Mouse (Mus musculus) lung, embryonic 14.5 days (tissue): Measurements from ENCODE around the gene Fst. TPM values are rescaled to one million over a fixed set of nuclear protein-coding genes. Genes with fewer than 3 reads are reported as not detected.

ENCODE experiments used
- ATAC-seq: fragments of 200-750 bp; cut with Nextera tagmentation; 2 replicates; pipeline ENCODE4 v1.8.0; 2017; ENCODE audit warnings: mild to moderate bottlenecking, moderate TSS enrichment, moderate library complexity; ENCODE audit not compliant: insufficient read depth
- DNase-seq: peaks from one replicate; pipeline ENCODE4 v3.0.0-alpha.2; 2015
- H3K27ac ChIP-seq: fragments of 300-500 bp; sonication (generic); 2 replicates; pipeline ENCODE4 v1.5.1; 2014; ENCODE audit warnings: low read depth, mild to moderate bottlenecking, moderate library complexity
- H3K27me3 ChIP-seq: fragments of 300-500 bp; sonication (generic); 2 replicates; pipeline ENCODE4 v1.6.1; 2014; ENCODE audit warnings: low read length, control low read depth; ENCODE audit not compliant: insufficient read depth
- H3K36me3 ChIP-seq: fragments of 300-500 bp; sonication (generic); 2 replicates; pipeline ENCODE4 v1.6.1; 2014; ENCODE audit warnings: control low read depth; ENCODE audit not compliant: insufficient read depth
- H3K4me1 ChIP-seq: fragments of 300-500 bp; sonication (generic); 2 replicates; pipeline ENCODE4 v1.6.1; 2014; ENCODE audit warnings: antibody characterized with exemption, control low read depth; ENCODE audit not compliant: insufficient read depth
- H3K4me2 ChIP-seq: fragments of 300-500 bp; sonication (generic); 2 replicates; pipeline ENCODE4 v1.6.1; 2014; ENCODE audit warnings: mild to moderate bottlenecking
- H3K4me3 ChIP-seq: fragments of 300-500 bp; sonication (generic); 2 replicates; pipeline ENCODE4 v1.5.1; 2014; ENCODE audit warnings: low read depth, low read length
- H3K9ac ChIP-seq: fragments of 300-500 bp; sonication (generic); 2 replicates; pipeline ENCODE4 v1.6.1; 2014
- H3K9me3 ChIP-seq: fragments of 300-500 bp; sonication (generic); 2 replicates; pipeline ENCODE4 v1.6.1; 2016; ENCODE audit warnings: low read depth, low read length, control low read depth
- CTCF ChIP-seq: IDR thresholded peaks from 2 replicates; pipeline ENCODE4 v1.5.1; 2016; ENCODE audit warnings: antibody characterized with exemption, low read depth
- WGBS: fragments of 180-500 bp; shearing (Covaris S2); extraction: QIAGEN DNeasy Blood & Tissue Kit; methylation state at CpG from one replicate; pipeline ENCODE4 v1.1.7; 2014; 5-methylcytosine and 5-hydroxymethylcytosine counted together
- polyA plus RNA-seq: library from polyadenylated mRNA; unstranded; fragments of >200 nt; fragmentation: Nextera tagmentation; extraction: Ambion mirVana; gene quantifications from 2 replicates; pipeline ENCODE4 v1.2.1, GENCODE M21; 2014

The Fst gene
- polyA plus RNA-seq, 1 experiment from 2014 or later, result 1.8 TPM

DNA sequence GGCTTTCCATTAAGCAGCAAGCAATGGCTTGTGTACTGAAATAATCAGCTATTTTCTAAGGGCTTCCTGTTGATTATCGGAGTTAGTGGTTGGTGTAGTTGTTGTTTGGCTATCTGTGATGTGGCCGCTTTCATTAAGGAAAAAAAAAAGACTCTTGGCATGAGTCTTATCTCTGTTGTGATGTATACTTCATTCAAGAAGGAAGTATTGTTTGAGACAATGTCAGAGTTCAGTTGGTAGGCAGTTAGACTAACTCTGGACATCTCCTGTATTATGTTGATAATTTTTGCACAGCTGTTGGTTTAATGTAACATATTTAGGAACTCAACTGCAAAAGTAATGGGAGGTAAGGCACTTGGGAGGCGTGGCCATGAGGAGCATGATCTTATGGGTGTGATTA lies 6.1 kb upstream of the Fst start:
- Histone ChIP-seq H3K36me3 (no peaks in the 10 kb centered on the region), H3K4me2 (no peak overlapping the region), H3K27ac (no peak overlapping the region), H3K4me1 (no peaks in the 10 kb centered on the region), H3K9me3 (no peaks in the 10 kb centered on the region), H3K27me3 (no peaks in the 10 kb centered on the region), H3K4me3 (no peak overlapping the region), H3K9ac (no peak overlapping the region)
- no peak for ATAC-seq
- 77% methylated on average over 3 of the region's 3 CpGs for WGBS
- no peak for TF ChIP-seq CTCF
- DNase-seq, result no peak

DNA sequence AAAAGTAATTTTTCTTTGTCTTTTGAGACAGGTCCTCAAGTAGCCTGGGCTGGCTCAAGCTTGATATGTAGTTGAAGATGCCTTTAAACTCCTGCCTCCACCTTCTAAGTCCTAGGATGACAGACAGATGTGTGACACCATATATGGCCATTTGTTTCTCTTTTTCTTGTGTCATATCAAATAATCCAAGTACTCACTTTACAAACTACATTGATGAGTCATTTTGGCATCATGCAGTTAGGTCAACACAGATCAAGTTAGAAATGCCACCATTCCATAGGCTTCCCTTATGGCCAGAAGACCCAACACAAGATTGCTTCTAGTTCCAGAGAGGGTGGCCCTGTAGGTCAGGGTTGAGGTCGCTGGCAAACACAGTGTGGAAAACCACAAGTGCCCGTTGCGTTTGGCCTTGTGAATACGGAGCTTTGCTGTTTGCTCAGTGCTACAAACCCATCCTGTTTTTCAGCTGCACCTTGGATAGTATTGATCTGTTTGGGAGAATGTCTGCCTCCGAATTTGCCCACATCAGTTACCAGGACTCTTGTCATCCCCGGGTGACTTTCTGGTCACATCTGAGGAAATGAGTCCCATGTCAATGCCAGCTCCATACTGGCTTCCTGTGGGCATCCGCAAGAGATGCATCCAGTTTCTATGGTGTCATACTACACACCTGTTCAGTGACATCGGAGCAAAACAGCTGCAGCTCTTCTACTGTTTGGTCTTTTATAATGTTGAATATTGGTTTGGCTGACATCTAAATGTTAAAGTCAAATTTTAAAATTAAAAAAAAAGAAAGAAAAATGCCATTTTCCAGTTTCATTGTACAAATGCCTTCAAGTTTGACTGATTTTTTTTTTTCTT lies 4.0 kb upstream of the Fst start:
- no peak overlapping the region for H3K27ac ChIP-seq
- no peak overlapping the region for H3K4me3 ChIP-seq
- WGBS, result 67% methylated on average over 8 of the region's 8 CpGs
- no peak overlapping the region for H3K4me2 ChIP-seq
- no peaks in the 10 kb centered on the region for H3K9me3 ChIP-seq
- no peak overlapping the region for H3K9ac ChIP-seq
- no peak for DNase-seq
- no peaks in the 10 kb centered on the region for H3K4me1 ChIP-seq
- ATAC-seq, result no peak
- no peaks in the 10 kb centered on the region for H3K36me3 ChIP-seq
- peaks cover 20% of the 10 kb centered on the region for H3K27me3 ChIP-seq
- no peak for TF ChIP-seq CTCF

DNA sequence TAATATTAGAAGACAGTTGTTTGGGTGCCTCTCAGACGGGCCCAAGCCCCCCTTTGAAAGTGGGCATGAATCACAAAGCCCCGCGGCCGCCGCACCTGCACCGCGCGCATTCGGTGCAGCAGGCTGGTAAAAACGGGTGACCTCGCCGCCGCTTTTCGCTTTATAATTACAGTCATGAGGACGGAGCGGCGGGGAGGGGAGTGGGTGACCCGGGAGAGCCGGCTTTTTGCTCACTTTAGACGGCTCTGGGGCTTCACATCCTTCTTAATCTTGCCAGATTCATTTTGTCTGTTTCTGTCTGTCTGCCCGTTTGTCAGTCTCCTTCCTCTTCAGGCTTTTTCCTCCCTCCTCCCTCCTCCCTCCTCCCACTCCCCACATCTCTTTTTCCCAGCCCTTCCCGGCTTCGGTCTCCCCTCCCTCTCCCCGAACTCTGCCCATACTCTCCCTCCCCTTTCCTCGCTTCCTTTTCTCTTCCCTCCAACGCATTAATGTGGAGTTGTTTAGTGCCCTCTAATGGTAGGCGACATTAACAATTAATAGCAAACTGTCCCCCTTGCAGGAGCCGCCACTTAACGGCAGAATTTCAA lies 1.6 kb upstream of the Fst start:
- ATAC-seq (peak; percentile 29), DNase-seq (peak; percentile 88)
- TF ChIP-seq CTCF, result peak; percentile 73
- no peaks in the 10 kb centered on the region for H3K9me3 ChIP-seq
- H3K36me3 ChIP-seq, result no peaks in the 10 kb centered on the region
- under 1% methylated on average over 29 of the region's 29 CpGs for WGBS
- no peak overlapping the region for H3K27ac ChIP-seq
- peak overlapping the region; percentile 97 for H3K4me2 ChIP-seq
- peaks cover 42% of the 10 kb centered on the region for H3K27me3 ChIP-seq
- 0 out of 2 replicates have a peak overlapping the region, but pooled peaks have one; percentile 10 for H3K9ac ChIP-seq
- no peaks in the 10 kb centered on the region for H3K4me1 ChIP-seq
- H3K4me3 ChIP-seq, result peak overlapping the region; percentile 57

DNA sequence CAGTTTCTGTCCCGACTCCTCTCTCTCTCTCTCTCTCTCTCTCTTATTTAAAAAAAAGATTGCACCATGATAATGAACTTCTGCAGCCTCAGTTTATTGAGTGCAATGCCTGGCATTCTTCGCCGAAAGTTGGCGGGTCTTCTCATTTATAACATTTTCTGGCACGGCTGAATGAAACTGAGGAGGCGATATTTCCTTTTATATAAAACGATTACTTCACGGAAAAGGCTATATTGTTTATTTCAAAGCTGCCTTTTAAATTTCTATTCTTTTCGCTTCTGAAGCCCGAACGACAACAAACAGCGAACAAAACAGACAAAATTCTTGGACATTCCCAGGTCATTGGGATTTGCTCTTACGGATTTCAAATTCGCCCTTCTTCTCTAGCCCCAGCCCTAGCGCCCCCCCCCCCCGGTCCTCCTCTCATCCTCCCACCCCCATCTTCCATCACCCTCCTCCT lies 980 bp upstream of the Fst start:
- Histone ChIP-seq H3K9me3 (no peaks in the 10 kb centered on the region), H3K27me3 (peaks cover 49% of the 10 kb centered on the region), H3K4me2 (peak overlapping the region; percentile 97), H3K4me3 (peak overlapping the region; percentile 57), H3K27ac (no peak overlapping the region), H3K9ac (peak overlapping the region; percentile 37), H3K36me3 (no peaks in the 10 kb centered on the region), H3K4me1 (no peaks in the 10 kb centered on the region)
- DNase-seq, result peak; percentile 60
- under 1% methylated on average over 16 of the region's 16 CpGs for WGBS
- no peak for ATAC-seq
- TF ChIP-seq CTCF, result no peak

DNA sequence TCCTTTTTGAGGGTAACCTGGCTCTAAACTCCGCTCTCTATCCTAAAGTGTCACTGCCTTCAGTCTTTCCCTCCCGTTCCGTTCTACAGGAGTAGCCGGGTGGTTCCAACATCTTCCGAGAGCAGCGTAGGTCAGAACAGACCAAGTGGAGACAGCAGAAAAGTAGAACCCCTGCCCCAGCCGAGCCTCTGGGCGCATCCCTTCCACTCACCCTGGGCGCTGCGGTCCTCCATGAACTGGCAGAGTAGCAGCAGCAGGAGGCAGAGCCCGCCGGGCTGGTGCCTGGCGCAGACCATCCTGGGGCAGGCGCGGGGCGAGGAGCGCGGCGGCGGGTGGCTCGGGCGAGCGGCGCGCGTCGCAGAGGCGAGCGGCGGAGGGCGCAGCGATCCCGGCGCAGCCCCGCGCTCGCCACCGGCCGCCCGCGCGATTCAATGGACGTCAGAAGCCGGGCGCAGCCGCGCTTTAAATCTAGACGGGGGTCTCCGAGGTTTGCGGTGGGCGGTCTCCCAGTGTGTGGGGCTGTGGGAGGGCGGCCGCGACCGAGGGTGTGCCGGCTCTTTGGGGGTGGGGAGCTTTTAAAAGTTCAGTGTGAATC lies 363 bp downstream of the Fst start:
- under 1% methylated on average over 35 of the region's 56 CpGs for WGBS
- H3K9me3 ChIP-seq, result no peaks in the 10 kb centered on the region
- H3K27me3 ChIP-seq, result peaks cover 55% of the 10 kb centered on the region

DNA sequence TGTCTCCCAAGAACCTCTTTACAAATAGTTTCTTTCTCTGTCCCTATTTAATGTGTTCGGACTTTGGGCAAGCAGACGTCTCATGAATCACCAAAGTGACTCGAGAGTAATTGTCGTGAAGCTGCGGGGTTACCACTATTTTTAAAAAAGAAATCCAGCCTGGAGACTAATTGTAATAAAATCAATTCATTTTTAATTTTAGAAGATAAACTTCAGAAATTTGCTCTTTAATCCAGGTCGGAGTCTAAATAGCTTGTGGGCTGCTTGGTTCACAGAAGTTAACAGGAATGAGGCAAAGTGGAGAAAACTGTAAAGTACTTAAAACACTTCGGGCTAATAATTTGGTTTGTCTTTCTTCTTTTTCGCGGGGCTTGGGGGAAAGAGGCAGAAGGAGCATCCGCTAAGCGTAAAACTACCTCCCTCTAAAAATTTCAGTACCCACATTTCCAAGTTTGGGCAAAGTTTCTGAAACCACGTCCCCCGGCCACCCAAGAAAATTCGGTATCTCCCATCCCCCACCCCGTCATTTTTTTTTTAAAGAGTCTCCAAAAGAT lies 1.1 kb downstream of the Fst start:
- peaks cover 55% of the 10 kb centered on the region for H3K27me3 ChIP-seq
- 1% methylated on average over 15 of the region's 15 CpGs for WGBS

More for the DNA sequence above, 363 bp downstream of the Fst start:
- Histone ChIP-seq H3K4me1 (no peaks in the 10 kb centered on the region), H3K27ac (no peak overlapping the region), H3K4me2 (peak overlapping the region; percentile 97), H3K9ac (peak overlapping the region; percentile 37), H3K36me3 (no peaks in the 10 kb centered on the region), H3K4me3 (peak overlapping the region; percentile 57)
- TF ChIP-seq CTCF, result no peak
- ATAC-seq (peak; percentile 72), DNase-seq (peak; percentile 68)

More for the DNA sequence above, 1.1 kb downstream of the Fst start:
- Histone ChIP-seq H3K4me1 (no peaks in the 10 kb centered on the region), H3K9me3 (no peaks in the 10 kb centered on the region), H3K4me2 (peak overlapping the region; percentile 97), H3K9ac (no peak overlapping the region), H3K27ac (no peak overlapping the region), H3K4me3 (peak overlapping the region; percentile 57), H3K36me3 (no peaks in the 10 kb centered on the region)
- no peak for TF ChIP-seq CTCF
- ATAC-seq (no peak), DNase-seq (peak; percentile 16)
